Mouse (Mus musculus) kidney, postnatal 0 days (tissue): ENCODE results near the gene Srgap3. TPM values are rescaled to one million over a fixed set of nuclear protein-coding genes. Genes with fewer than 3 reads are reported as not detected.

ENCODE experiments used
- ATAC-seq: fragments of 200-750 bp; cut with Nextera tagmentation; replicated peaks from 2 replicates; pipeline ENCODE4 v1.8.0; 2017; ENCODE audit warnings: low read depth, moderate number of reproducible peaks, moderate TSS enrichment, moderate library complexity; ENCODE audit not compliant: low FRiP score
- DNase-seq: peaks from one replicate; pipeline ENCODE4 v3.0.0-alpha.2; 2016; ENCODE audit warnings: low spot score
- H3K27ac ChIP-seq: fragments of 300-500 bp; sonication (generic); 2 replicates; pipeline ENCODE4 v1.5.1; 2014; ENCODE audit warnings: mild to moderate bottlenecking
- H3K27me3 ChIP-seq: fragments of 300-500 bp; sonication (generic); 2 replicates; pipeline ENCODE4 v1.6.1; 2014; ENCODE audit warnings: low read length, mixed read lengths; ENCODE audit not compliant: insufficient read depth
- H3K36me3 ChIP-seq: fragments of 300-500 bp; sonication (generic); 2 replicates; pipeline ENCODE4 v1.6.1; 2014; ENCODE audit warnings: low read length, mixed read lengths; ENCODE audit not compliant: insufficient read depth
- H3K4me1 ChIP-seq: fragments of 300-500 bp; sonication (generic); replicated peaks from 2 replicates; pipeline ENCODE4 v1.6.1; 2014; ENCODE audit warnings: antibody characterized with exemption, low read length, mixed read lengths; ENCODE audit not compliant: insufficient read depth
- H3K4me2 ChIP-seq: fragments of 300-500 bp; sonication (generic); 2 replicates; pipeline ENCODE4 v1.6.1; 2014; ENCODE audit warnings: mild to moderate bottlenecking, low read length, moderate library complexity, mixed read lengths
- H3K4me3 ChIP-seq: fragments of 300-500 bp; sonication (generic); replicated peaks from 2 replicates; pipeline ENCODE4 v1.5.1; 2014; ENCODE audit warnings: low read depth, low read length
- H3K9ac ChIP-seq: fragments of 300-500 bp; sonication (generic); 2 replicates; pipeline ENCODE4 v1.6.1; 2014; ENCODE audit warnings: low read depth, low read length
- H3K9me3 ChIP-seq: fragments of 300-500 bp; sonication (generic); replicated peaks from 2 replicates; pipeline ENCODE4 v1.6.1; 2016; ENCODE audit warnings: low read length, inconsistent platforms, mixed read lengths
- CTCF ChIP-seq: IDR thresholded peaks from 2 replicates; pipeline ENCODE4 v1.5.1; 2016; ENCODE audit warnings: antibody characterized with exemption, low read depth, mild to moderate bottlenecking, moderate library complexity
- WGBS: fragments of 180-500 bp; shearing (Covaris S2); extraction: QIAGEN DNeasy Blood & Tissue Kit; methylation state at CpG from one replicate; pipeline ENCODE4 v1.1.7; 2014; 5-methylcytosine and 5-hydroxymethylcytosine counted together
- polyA plus RNA-seq: library from polyadenylated mRNA; unstranded; fragments of >200 nt; fragmentation: Nextera tagmentation; extraction: Ambion mirVana; gene quantifications from 2 replicates; pipeline ENCODE4 v1.2.1, GENCODE M21; 2015

Srgap3 gene
- polyA plus RNA-seq, 1 experiment from 2014 or later: 2.1 TPM

DNA sequence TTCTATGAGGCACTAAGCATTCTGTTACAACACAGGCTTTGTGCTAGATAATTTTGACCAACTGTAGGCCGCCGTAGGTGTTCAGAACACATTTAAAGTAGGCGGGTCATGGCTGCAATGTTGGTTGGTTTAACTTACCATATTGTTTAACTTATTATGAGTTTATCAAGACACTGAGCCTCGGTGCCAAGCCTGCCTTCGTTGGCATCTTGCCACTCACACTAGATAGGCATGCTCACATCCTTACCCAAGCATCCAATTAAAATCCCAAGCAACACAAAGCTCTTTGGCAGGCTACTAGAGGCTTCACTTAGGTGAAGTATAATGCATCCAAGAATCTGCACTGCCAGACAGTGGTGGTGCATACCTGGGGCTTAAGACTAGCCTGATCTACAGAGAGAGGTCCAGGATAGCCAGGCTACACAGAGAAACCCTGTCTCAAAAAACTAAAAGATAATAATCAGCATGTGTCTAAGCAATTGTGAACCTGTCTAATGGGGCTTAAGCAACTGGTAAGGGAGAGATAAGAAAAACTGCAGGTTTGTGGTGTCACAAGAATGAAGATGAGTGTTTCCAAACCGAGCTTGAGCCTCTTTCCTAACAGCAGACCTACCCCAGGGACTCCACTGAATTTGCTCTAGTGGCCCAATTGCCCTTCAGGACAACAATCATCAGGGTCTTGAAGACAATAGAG is 17.6 kb downstream of the Srgap3 start:
- Histone ChIP-seq H3K36me3 (no peaks in the 10 kb centered on the region), H3K4me2 (no peak overlapping the region), H3K4me3 (no peak overlapping the region), H3K9me3 (no peaks in the 10 kb centered on the region), H3K4me1 (no peaks in the 10 kb centered on the region), H3K27ac (no peak overlapping the region), H3K27me3 (no peaks in the 10 kb centered on the region), H3K9ac (no peak overlapping the region)
- DNase-seq (no peak), ATAC-seq (no peak)
- TF ChIP-seq CTCF: no peak
- WGBS: 91% methylated on average over 6 of the region's 6 CpGs

DNA sequence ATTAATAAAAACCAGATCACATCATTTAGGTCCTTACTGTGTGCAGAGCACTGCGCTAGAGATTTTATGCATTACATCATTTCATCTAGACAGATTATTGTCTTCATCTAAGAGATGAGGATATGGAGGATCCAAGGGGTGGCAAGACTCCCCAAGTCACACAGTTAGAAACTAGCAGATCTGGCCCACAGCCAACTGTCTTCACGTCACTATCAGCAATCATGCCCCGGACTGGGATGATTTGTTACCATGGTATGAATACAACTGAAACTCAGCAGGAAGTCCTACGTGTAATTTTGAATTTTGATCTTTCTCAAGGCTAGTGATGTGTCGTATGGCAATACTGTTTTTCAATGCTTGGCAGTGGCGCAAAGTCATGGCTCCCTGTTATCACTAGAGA is 18.2 kb downstream of the Srgap3 start:
- no peak overlapping the region for H3K9ac ChIP-seq
- DNase-seq: no peak
- H3K27me3 ChIP-seq: no peaks in the 10 kb centered on the region
- no peak overlapping the region for H3K4me2 ChIP-seq
- ATAC-seq: no peak
- no peak overlapping the region for H3K27ac ChIP-seq
- WGBS: 76% methylated on average over 6 of the region's 6 CpGs
- no peaks in the 10 kb centered on the region for H3K4me1 ChIP-seq
- no peak for TF ChIP-seq CTCF
- no peaks in the 10 kb centered on the region for H3K9me3 ChIP-seq
- H3K36me3 ChIP-seq: no peaks in the 10 kb centered on the region
- no peak overlapping the region for H3K4me3 ChIP-seq

DNA sequence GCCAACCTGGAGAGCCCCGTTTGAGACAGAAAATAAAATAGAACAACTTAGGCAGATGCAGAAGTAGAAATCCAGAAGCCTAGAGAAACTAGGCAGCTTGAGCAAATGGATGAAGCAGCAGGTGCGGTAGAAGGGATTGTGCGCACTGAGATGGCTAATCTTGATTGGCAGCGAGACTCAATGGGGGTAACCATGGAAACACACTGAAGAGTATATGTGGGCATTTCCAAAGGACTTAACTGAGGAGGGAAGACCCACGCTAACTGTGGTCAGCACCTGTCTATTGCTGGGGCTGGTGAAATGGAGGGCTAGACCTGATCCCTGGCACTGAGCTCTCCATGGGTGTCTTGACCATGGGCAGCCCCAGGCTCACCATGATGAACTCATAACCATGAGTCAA is 19.7 kb downstream of the Srgap3 start:
- no peaks in the 10 kb centered on the region for H3K36me3 ChIP-seq
- H3K4me3 ChIP-seq: no peak overlapping the region
- H3K9me3 ChIP-seq: no peaks in the 10 kb centered on the region
- no peak overlapping the region for H3K27ac ChIP-seq
- WGBS: 91% methylated on average over 5 of the region's 5 CpGs
- no peak overlapping the region for H3K4me2 ChIP-seq
- DNase-seq: no peak
- ATAC-seq: no peak
- no peaks in the 10 kb centered on the region for H3K27me3 ChIP-seq
- TF ChIP-seq CTCF: no peak
- H3K4me1 ChIP-seq: no peaks in the 10 kb centered on the region
- no peak overlapping the region for H3K9ac ChIP-seq

DNA sequence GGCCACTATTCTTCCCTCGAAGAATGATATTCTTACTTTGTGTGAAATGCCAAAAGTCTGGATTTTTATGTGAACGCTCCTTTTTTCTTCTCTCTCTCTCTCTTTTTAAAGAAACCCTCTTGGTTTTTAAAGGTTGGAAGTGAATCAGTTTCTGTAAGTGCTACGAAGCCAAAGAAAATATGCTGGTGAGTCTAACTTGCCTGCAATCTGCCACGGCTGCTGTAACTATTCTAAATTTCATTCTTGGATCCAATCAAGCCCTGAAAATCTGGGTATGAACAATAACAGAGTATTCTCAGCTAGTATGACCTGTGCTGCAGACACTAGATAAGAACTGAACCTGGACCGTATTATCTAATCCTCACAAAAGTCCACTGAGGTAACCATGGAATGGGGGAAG is 21.1 kb downstream of the Srgap3 start:
- Histone ChIP-seq H3K36me3 (no peaks in the 10 kb centered on the region), H3K9me3 (no peaks in the 10 kb centered on the region), H3K4me3 (no peak overlapping the region), H3K9ac (no peak overlapping the region), H3K4me1 (no peaks in the 10 kb centered on the region), H3K4me2 (no peak overlapping the region), H3K27ac (no peak overlapping the region), H3K27me3 (no peaks in the 10 kb centered on the region)
- WGBS: 60% methylated on average over 5 of the region's 5 CpGs
- no peak for DNase-seq
- ATAC-seq: no peak
- no peak for TF ChIP-seq CTCF

DNA sequence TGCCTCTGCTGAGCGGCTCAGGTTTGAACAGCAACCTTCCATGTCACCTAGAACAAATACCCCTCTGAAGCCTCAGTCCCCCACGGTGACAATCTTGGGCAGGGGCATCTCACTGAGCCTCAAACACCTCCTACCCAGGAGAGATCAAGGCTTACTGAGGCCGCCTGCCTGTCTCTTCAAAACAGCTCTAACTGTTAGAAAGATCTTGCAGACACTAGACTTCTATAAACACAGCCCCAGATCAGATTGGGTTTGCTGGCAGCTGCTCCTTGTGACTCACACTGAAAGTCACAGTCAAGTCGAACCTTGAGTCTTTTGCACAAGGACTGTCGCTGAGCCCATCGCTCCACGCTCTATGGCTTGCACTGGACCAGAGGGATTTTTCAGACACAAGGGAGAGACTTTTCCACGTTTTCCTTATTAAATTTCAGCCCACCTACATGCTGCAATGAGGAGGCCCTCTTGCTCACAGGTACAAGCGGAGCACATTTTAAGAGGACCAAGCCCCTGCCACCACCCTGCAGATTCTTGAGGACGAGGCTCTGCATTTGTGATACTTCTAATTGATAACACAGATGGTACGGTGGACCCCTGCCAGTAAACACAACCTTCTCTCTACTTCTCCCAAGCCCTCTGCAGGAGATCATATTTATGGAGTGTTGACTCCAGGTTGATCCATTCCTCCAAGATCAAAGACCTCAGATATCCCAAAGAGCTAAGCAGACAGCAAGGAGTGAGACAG is 21.7 kb downstream of the Srgap3 start:
- DNase-seq (no peak), ATAC-seq (no peak)
- Histone ChIP-seq H3K4me2 (no peak overlapping the region), H3K4me1 (no peaks in the 10 kb centered on the region), H3K27me3 (no peaks in the 10 kb centered on the region), H3K4me3 (no peak overlapping the region), H3K9me3 (no peaks in the 10 kb centered on the region), H3K9ac (no peak overlapping the region), H3K27ac (no peak overlapping the region), H3K36me3 (no peaks in the 10 kb centered on the region)
- no peak for TF ChIP-seq CTCF
- 53% methylated on average over 11 of the region's 11 CpGs for WGBS

DNA sequence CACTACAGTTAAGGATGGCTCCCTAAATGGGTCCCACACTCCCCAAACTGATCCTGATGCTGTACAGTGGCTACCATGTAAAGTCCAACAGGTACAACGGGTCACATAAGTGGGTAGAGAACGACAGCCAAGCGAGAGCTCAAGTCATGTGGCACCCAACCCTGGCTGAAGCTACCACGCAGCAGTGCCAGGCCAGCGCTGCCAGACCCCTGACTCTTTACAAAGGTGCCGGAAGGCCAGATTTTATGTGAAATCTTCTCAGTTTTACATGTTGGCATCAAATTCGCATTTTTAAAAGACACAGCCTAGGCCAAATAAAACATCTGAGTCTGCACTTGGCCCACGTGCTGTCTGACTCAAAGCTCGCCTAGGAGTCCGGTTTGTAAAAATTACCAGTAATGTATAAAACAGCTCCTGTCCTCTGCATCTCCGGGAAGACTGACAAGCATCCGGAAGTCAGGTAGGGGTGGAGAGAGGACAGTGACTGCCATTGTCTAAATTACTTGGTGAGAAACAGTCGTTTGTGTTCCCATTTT is 22.4 kb downstream of the Srgap3 start:
- no peaks in the 10 kb centered on the region for H3K27me3 ChIP-seq
- DNase-seq (no peak), ATAC-seq (no peak)
- no peak overlapping the region for H3K4me2 ChIP-seq
- H3K4me3 ChIP-seq: no peak overlapping the region
- no peak overlapping the region for H3K9ac ChIP-seq
- no peak overlapping the region for H3K27ac ChIP-seq
- TF ChIP-seq CTCF: no peak
- no peaks in the 10 kb centered on the region for H3K4me1 ChIP-seq
- 77% methylated on average over 13 of the region's 13 CpGs for WGBS
- no peaks in the 10 kb centered on the region for H3K36me3 ChIP-seq
- no peaks in the 10 kb centered on the region for H3K9me3 ChIP-seq
